ENCODE assay signal across 11 mouse cellular contexts in the genomic region with DNA sequence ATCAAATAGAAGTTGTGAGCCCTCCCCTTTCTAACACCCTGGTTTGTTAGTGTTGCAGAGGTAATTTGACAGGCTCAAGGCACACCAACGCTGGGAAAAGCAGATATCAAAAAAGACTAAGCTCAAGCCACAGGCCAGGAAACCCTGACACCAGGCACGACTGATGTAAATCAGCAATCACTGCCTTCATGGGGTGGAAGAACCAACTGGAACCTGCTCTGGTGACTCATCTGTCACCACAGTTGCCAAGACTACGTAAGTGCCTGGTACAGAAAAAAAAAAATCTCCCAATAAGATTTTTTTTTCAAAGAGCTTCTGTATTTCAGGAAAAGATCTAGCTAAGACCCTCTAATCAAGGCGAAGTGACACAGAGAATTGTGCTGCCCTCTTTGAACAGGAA.
DNase-seq lines count a peak whose midpoint lies in the region; ATAC-seq lines count a peak whose summit lies in the region.
"Had no signal": no experiment of that assay in that cellular context is flagged by ENCODE, and none has a peak within 500 bp of the region (broad histone marks: within the 10 kb centered on the region; RNA-seq: fewer than 3 reads in every experiment).

No protein-coding gene starts in this region.

- no peak for ATAC-seq in megakaryocyte, adult 5-6 weeks (ENCODE audit: poor library complexity, severe bottlenecking)
- ATAC-seq in erythroid progenitor cell, adult 5-6 weeks (replicated peaks; ENCODE audit: low FRiP score, poor library complexity, severe bottlenecking): no peak
- ATAC-seq: inflammation-experienced regulatory T-cells, adult 6 months had no signal

- peak; percentile 11 for DNase-seq in layer of hippocampus, adult 9-11 months
- DNase-seq in layer of hippocampus, postnatal 36 days: no peak
- DNase-seq in 3T3-L1 (ENCODE audit: low read depth, low spot score) (peak; percentile 69), MN1 (ENCODE audit: low spot score) (peak; percentile 76)
- DNase-seq in c-Kit-positive CD71-negative TER-119-negative erythroid progenitor cells, embryonic 14.5 days (ENCODE audit: low read depth): peak; percentile 14
- DNase-seq in c-Kit-positive CD71-positive TER-119-positive erythroid progenitor cells, embryonic 14.5 days (ENCODE audit: low spot score): no peak
- DNase-seq: heart, postnatal 10 days; thymus, postnatal 36 days had no signal

Comparison
In these comparisons a context has a peak if more than half of its experiments do, and no peak if none do; other contexts are left out.
1. DNase-seq: peak in layer of hippocampus, adult 9-11 months (single experiment), 3T3-L1 (single experiment), MN1 (single experiment) and c-Kit-positive CD71-negative TER-119-negative erythroid progenitor cells, embryonic 14.5 days (single experiment); none in layer of hippocampus, postnatal 36 days (0 of 2) and c-Kit-positive CD71-positive TER-119-positive erythroid progenitor cells, embryonic 14.5 days (single experiment).